Mouse (Mus musculus): ENCODE measurements around the gene Slc25a45. TPM values are rescaled to one million over a fixed set of nuclear protein-coding genes. Genes with fewer than 3 reads are reported as not detected.
A peak's percentile ranks its signal among the peaks of the same experiment; 100 is the strongest.

Gene Slc25a45
- polyA plus RNA-seq, 1 experiment from 2014 or later = 3.4 TPM

DNA sequence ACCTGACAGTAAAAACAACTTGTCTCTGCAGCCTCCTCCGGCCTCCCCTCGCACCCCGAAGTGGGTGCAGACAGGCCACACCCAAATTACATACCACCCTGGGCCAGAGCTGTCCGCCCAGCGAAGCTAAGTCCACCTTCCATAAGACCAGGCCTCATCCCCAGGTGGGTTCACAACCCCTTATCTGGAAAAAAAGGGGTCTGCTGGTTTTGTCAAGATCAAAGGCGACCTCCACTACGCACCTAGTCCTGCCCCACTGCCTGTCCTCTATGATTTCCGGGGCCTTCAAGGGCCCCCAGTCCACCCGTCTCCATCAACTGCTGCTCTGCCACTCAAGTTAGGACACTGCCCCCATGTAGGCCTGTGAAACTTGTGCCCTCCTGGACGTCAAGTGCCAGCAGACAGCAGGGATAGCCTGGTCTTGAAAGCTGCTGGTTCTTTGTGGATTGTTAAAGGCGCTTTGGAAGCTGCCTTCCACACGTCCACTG is 32.7 kb upstream of the Slc25a45 start:
- Histone ChIP-seq H3K4me2 (ENCODE audit: low read depth, low read length) (peak overlapping the region; percentile 69), H3K36me3 (ENCODE audit: control insufficient read depth, insufficient read depth, low read length) (no peaks in the 10 kb centered on the region), H3K9ac (ENCODE audit: low read depth, low read length) (peak overlapping the region; percentile 79), H3K27ac (ENCODE audit: low read length) (peak overlapping the region; percentile 99), H3K4me3 (ENCODE audit: low read length) (peak overlapping the region; percentile 56), H3K9me3 (ENCODE audit: control insufficient read depth, low read length) (no peaks in the 10 kb centered on the region), H3K4me1 (ENCODE audit: control insufficient read depth, insufficient read depth, low read length) (peaks cover 72% of the 10 kb centered on the region), H3K27me3 (replicated peaks; ENCODE audit: control insufficient read depth, insufficient read depth, low read length) (no peaks in the 10 kb centered on the region)
- WGBS = 62% methylated on average over 12 of the region's 12 CpGs
- ATAC-seq = no peak

DNA sequence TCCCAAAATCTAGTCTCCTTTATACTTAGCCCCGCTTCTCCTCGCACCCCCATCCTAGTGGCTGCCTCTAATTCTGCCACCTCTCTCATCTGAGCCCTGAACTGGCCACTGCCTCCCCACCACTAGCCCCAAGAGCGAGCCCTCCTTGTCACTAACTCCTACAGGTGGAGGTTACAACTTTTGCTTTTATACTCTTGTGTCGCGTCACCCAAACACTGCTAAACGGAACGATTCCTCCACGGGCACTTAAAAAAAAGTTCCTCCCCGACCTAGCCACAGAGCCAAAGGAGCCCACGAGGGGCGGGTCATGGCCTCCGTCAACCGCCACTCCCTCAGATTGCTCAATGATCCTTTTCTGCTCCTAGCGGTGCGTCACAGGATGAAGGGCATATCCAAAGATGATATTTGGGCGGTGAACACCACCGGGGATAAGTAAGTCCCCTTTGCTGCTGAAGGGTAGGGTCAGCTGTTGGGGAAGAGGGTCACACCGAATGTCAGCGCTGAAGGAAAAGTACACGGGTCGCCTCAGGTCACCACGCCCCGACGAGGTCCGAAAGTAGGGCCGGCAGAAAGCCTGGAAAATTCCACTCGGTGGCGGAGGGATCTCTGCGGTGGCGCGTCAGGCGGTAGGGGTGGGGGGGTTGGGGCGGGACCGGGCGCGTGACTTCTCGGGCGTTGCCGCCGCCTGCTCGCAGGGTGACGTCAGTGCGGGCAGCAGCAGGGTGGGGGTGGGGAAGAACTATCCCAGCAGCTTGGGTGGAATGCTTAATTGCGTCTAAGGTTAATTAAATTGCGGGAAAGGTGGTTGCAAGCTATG is 32.1 kb upstream of the Slc25a45 start:
- 3% methylated on average over 45 of the region's 45 CpGs for WGBS
- H3K4me3 ChIP-seq (ENCODE audit: low read length) = peak overlapping the region; percentile 56
- no peaks in the 10 kb centered on the region for H3K9me3 ChIP-seq (ENCODE audit: control insufficient read depth, low read length)
- no peaks in the 10 kb centered on the region for H3K36me3 ChIP-seq (ENCODE audit: control insufficient read depth, insufficient read depth, low read length)
- H3K4me1 ChIP-seq (ENCODE audit: control insufficient read depth, insufficient read depth, low read length) = peaks cover 73% of the 10 kb centered on the region
- H3K27me3 ChIP-seq (replicated peaks; ENCODE audit: control insufficient read depth, insufficient read depth, low read length) = no peaks in the 10 kb centered on the region
- H3K9ac ChIP-seq (ENCODE audit: low read depth, low read length) = peak overlapping the region; percentile 79
- peak overlapping the region; percentile 99 for H3K27ac ChIP-seq (ENCODE audit: low read length)
- ATAC-seq = peak; percentile 46
- H3K4me2 ChIP-seq (ENCODE audit: low read depth, low read length) = peak overlapping the region; percentile 69

DNA sequence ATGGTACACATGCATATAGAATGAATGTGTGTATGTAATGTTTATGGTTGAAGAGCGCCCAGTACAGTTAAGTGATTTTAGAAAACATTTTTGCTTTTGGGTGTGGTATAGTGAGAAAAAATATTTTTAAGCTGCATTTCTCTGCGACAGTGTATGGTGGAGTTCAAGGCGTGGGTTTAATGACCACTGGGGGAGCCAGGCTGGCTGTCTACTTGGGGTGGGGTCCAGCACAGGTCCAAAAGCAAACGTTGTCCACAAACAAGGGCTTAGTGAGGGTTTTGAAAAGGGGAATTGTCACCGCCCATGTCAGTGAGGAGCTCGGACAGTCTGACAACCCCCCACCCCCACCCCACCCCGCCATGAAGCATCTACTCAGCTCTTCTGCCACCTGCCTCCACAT is 31.5 kb upstream of the Slc25a45 start:
- H3K9ac ChIP-seq (ENCODE audit: low read depth, low read length) = peak overlapping the region; percentile 75
- WGBS = under 1% methylated on average over 7 of the region's 7 CpGs

DNA sequence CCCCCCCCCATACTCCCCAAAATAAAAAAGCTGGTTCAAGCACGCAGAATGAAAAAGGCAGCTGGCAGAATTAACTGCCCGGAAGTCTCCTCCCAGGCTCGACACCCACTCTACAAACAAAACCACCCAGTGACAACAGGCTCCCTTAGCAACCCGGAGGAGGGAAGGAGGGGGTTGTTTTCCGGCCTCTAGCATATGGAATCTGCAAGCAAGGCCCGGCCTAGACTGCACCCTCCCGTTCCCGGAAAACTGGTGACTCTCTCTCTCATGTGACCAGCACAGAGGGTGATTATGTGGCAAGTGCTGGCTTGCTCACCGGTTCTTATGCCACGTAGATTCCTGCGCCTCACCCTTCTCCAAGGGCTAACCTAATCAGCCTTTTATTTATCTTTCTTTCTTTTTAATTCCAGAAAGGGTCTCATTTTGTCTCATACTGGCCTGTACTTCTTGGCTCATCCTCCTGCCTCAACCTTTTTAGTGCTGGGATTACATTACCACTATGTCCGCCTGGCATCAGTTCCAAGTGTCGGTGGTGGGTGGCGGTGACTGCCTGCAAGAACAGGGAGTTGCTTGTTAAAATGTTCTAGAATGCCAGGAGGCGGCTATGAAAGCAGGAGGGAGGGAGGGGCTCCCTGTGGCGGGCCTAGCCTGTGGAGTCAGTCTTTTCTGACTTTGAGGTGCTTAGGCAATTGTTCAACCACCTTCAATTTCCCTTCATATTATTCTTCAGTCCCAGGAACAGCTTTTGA is 30.9 kb upstream of the Slc25a45 start:
- Histone ChIP-seq H3K36me3 (ENCODE audit: control insufficient read depth, insufficient read depth, low read length) (no peaks in the 10 kb centered on the region), H3K9me3 (ENCODE audit: control insufficient read depth, low read length) (no peaks in the 10 kb centered on the region), H3K4me3 (ENCODE audit: low read length) (peak overlapping the region; percentile 56), H3K27me3 (replicated peaks; ENCODE audit: control insufficient read depth, insufficient read depth, low read length) (no peaks in the 10 kb centered on the region), H3K9ac (ENCODE audit: low read depth, low read length) (peak overlapping the region; percentile 75), H3K27ac (ENCODE audit: low read length) (peak overlapping the region; percentile 99), H3K4me2 (ENCODE audit: low read depth, low read length) (peak overlapping the region; percentile 69), H3K4me1 (ENCODE audit: control insufficient read depth, insufficient read depth, low read length) (peaks cover 71% of the 10 kb centered on the region)
- peak; percentile 79 for ATAC-seq
- 6% methylated on average over 16 of the region's 16 CpGs for WGBS

More for the DNA sequence above, 31.5 kb upstream of the Slc25a45 start:
- H3K36me3 ChIP-seq (ENCODE audit: control insufficient read depth, insufficient read depth, low read length) = no peaks in the 10 kb centered on the region
- H3K27ac ChIP-seq (ENCODE audit: low read length) = peak overlapping the region; percentile 99
- H3K27me3 ChIP-seq (replicated peaks; ENCODE audit: control insufficient read depth, insufficient read depth, low read length) = no peaks in the 10 kb centered on the region
- H3K4me2 ChIP-seq (ENCODE audit: low read depth, low read length) = peak overlapping the region; percentile 69
- H3K4me3 ChIP-seq (ENCODE audit: low read length) = peak overlapping the region; percentile 56
- peaks cover 69% of the 10 kb centered on the region for H3K4me1 ChIP-seq (ENCODE audit: control insufficient read depth, insufficient read depth, low read length)
- peak; percentile 19 for ATAC-seq
- no peaks in the 10 kb centered on the region for H3K9me3 ChIP-seq (ENCODE audit: control insufficient read depth, low read length)

DNA sequence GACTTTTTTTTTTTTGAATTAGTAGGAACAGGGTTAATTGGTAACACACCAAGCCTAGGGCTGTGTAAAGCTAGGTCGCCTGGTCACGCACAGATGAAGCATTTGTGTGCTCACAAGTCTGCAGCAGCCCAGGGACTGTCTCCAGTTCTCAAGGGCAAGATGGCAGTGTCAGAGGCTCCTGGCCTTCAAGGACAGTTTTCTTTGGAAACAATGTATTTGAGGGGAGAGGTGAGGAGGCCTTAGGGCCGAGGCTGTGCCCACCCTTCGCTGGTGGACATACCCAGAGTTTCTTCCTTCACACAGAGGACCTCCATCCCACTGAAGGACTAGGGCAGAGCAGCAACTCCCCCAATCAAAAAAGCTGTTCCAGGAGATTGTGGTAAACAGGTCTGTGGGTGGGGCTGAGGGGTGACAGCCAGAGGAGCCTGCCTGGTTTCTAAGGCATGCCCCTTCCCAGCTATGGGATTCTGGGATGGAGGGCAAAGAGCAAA is 30.3 kb upstream of the Slc25a45 start:
- no peaks in the 10 kb centered on the region for H3K27me3 ChIP-seq (replicated peaks; ENCODE audit: control insufficient read depth, insufficient read depth, low read length)
- WGBS = 44% methylated on average over 4 of the region's 4 CpGs
- H3K36me3 ChIP-seq (ENCODE audit: control insufficient read depth, insufficient read depth, low read length) = no peaks in the 10 kb centered on the region
- H3K27ac ChIP-seq (ENCODE audit: low read length) = peak overlapping the region; percentile 99
- H3K9ac ChIP-seq (ENCODE audit: low read depth, low read length) = peak overlapping the region; percentile 75
- H3K4me3 ChIP-seq (ENCODE audit: low read length) = peak overlapping the region; percentile 56; the same call in 1 of the 2 replicates
- H3K9me3 ChIP-seq (ENCODE audit: control insufficient read depth, low read length) = no peaks in the 10 kb centered on the region
- no peak for ATAC-seq
- H3K4me1 ChIP-seq (ENCODE audit: control insufficient read depth, insufficient read depth, low read length) = peaks cover 72% of the 10 kb centered on the region
- H3K4me2 ChIP-seq (ENCODE audit: low read depth, low read length) = peak overlapping the region; percentile 69

DNA sequence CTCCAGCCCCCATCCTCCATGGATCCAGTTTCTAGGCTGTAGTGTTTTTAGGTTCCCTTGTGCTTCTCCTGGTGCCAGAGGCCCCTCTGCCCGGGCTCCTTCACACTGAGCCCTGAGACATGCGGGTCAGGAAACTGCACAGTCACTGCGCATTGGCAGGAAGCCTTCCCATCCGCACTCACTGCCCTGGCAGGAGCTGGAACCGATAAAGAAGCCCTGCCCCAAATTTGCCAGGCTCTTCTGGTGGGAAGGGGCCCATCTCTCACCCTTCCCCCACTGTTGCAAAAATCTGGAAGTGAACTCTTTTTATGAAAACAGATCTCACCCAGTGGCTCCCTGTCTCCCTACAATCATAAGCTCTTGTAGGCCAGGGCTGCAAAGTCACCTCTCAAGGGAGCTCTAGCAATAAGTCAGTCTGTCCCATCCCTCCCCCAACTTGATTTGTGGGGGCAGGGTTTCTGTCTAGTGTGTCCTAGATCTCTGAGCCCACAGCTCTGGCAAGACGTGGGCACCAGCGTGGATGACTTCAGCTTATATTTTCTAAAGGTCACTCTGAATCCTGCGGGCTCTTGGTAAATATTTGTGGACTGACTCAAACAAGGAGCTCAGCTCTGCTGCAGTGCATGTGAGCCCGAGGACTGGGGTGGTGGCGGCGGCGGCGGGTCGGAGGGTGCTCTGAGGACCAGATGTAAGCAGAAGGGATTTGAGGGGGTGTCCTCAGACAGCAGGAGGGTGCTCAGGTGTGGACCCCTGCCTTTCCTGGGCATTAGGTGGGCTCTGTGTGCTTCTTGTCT is 29.4 kb upstream of the Slc25a45 start:
- no peaks in the 10 kb centered on the region for H3K27me3 ChIP-seq (replicated peaks; ENCODE audit: control insufficient read depth, insufficient read depth, low read length)
- H3K9me3 ChIP-seq (ENCODE audit: control insufficient read depth, low read length) = no peaks in the 10 kb centered on the region
- WGBS = 39% methylated on average over 14 of the region's 14 CpGs
- ATAC-seq = no peak
- no peaks in the 10 kb centered on the region for H3K36me3 ChIP-seq (ENCODE audit: control insufficient read depth, insufficient read depth, low read length)
- peak overlapping the region; percentile 99 for H3K27ac ChIP-seq (ENCODE audit: low read length)
- H3K4me3 ChIP-seq (ENCODE audit: low read length) = peak overlapping the region; percentile 11
- peak overlapping the region; percentile 75 for H3K9ac ChIP-seq (ENCODE audit: low read depth, low read length)
- H3K4me1 ChIP-seq (ENCODE audit: control insufficient read depth, insufficient read depth, low read length) = peaks cover 70% of the 10 kb centered on the region
- peak overlapping the region; percentile 51 for H3K4me2 ChIP-seq (ENCODE audit: low read depth, low read length)

DNA sequence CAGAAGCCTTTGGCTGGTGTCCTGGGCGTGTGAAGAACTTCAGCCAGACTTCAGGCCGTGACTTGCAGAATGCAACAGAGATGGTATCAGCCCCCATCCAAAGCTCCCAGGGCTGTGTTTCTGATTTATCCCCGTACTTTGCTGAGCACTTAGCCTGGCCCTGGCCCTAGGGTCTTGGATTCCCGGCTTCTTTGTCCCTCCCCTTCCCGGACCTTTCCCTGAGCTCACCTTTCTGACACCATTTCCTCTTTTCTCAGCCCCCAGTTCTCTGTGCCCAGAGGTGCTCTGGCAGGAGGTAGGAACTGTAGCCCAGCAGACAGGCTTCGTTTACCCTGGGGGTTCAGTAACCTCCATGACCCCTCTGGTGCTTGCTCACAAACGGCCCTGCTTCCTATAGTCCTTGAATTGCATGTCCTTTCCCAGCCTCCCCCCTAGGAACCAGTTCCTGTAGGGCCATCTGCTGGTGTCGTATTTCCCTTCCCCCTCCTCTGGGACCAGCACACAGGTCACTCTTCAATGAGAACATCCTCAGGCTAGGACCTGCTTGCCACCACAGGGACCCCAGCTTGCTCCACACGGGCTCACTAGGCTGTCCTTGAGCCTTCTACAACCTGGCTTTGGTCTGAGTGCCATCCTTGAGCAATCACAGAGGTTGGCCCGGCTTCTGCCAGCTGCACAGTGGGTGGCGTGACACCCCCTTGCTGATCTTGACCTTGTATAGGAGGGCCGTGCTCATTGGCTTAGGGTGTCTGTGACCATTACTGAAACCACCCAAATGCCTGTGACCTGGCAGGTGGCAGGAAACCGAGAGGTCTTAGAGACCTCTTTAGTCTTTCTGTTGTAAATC is 28.6 kb upstream of the Slc25a45 start:
- peak overlapping the region; percentile 11 for H3K4me3 ChIP-seq (ENCODE audit: low read length)
- ATAC-seq = no peak
- H3K9me3 ChIP-seq (ENCODE audit: control insufficient read depth, low read length) = no peaks in the 10 kb centered on the region
- H3K9ac ChIP-seq (ENCODE audit: low read depth, low read length) = peak overlapping the region; percentile 75
- WGBS = 38% methylated on average over 13 of the region's 13 CpGs
- H3K27me3 ChIP-seq (replicated peaks; ENCODE audit: control insufficient read depth, insufficient read depth, low read length) = no peaks in the 10 kb centered on the region
- peak overlapping the region; percentile 99 for H3K27ac ChIP-seq (ENCODE audit: low read length)
- H3K4me1 ChIP-seq (ENCODE audit: control insufficient read depth, insufficient read depth, low read length) = peaks cover 65% of the 10 kb centered on the region
- peak overlapping the region; percentile 51 for H3K4me2 ChIP-seq (ENCODE audit: low read depth, low read length)
- H3K36me3 ChIP-seq (ENCODE audit: control insufficient read depth, insufficient read depth, low read length) = no peaks in the 10 kb centered on the region

DNA sequence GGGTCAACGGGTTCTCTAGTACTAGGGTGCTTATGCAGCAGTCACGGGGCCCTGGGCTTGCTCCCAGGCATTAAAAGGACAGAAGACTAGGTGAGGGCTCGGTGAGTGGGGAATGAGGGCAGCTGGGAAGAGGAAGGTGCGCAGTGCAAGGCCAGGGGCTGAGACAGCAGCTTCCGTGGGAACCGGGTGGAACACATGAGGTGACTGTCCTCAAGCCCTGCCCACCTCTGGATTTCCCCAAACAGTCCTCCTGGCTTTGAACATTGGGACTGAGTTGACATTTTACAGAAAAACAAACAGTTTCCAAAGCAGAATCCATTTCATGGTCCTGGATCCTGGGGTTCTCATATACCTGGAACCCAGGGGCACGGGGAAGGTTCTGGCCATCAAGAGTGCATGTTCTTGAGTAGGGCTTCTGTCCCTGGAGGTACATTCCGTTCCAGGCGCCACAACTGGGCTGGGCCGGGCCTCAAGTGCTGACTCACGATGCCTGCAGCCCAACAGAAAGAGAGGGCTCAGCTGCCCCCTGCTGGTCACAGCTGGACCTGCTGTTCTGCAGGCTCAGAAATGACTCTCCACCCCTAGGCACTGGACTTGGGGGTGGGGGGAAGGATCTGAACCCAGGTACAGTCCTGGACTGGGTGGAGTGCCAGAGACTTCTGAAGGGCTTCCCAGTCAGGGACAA is 27.6 kb upstream of the Slc25a45 start:
- Histone ChIP-seq H3K4me3 (ENCODE audit: low read length) (no peak overlapping the region), H3K4me1 (ENCODE audit: control insufficient read depth, insufficient read depth, low read length) (peaks cover 57% of the 10 kb centered on the region), H3K27ac (ENCODE audit: low read length) (peak overlapping the region; percentile 99), H3K27me3 (replicated peaks; ENCODE audit: control insufficient read depth, insufficient read depth, low read length) (no peaks in the 10 kb centered on the region), H3K36me3 (ENCODE audit: control insufficient read depth, insufficient read depth, low read length) (no peaks in the 10 kb centered on the region; the same call in 1 of the 2 replicates), H3K4me2 (ENCODE audit: low read depth, low read length) (0 out of 2 replicates have a peak overlapping the region, but pooled peaks have one; percentile 4), H3K9me3 (ENCODE audit: control insufficient read depth, low read length) (no peaks in the 10 kb centered on the region), H3K9ac (ENCODE audit: low read depth, low read length) (peak overlapping the region; percentile 44)
- 25% methylated on average over 11 of the region's 11 CpGs for WGBS
- ATAC-seq = peak; percentile 24; the same call in 1 of the 2 replicates
